Mouse (Mus musculus): ENCODE results near the gene Fhl3.

Fhl3 gene

DNA sequence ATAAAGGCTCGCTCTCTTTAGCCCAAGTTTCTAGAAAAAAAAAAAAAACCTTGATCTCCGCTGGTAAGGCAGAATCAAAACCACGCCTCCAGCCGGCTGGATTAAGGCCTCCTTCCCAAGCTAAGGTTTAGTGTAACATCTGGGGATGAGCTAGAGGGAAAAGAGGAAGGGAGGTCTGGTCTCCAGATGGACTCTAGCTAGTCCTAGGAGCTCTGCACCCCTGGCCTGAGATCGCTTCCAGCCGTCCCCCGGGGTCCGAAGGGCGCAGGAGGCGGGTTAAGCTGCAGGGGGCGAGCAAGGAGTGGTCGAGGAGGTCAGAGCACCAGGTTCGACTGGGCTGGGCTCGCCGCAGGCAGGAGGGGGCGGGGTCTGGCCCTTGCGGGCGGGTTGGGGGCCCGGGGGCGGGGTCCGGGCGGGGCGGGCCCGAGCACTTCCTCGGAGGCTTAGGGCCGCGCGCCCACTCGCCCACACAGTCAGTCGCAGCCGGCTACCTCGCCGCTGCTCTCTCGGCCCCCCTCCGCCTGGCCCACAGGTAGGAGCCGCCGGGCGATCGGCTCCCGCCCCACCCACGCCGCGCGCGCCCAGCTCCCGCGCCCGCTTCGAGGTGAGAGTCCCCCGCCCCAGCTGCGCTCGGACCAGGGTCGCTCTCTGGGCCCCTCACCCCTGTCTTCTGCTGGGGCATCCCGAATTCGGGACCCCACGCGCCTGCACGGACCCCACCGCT, at the start of gene Fhl3:
Fhl3 (plus strand) TSS at position 454 of the 724 bp plus-strand sequence.
- DNase-seq (ENCODE audit: low spot score in 2 of 2) = peak; percentile 37 to 72

DNA sequence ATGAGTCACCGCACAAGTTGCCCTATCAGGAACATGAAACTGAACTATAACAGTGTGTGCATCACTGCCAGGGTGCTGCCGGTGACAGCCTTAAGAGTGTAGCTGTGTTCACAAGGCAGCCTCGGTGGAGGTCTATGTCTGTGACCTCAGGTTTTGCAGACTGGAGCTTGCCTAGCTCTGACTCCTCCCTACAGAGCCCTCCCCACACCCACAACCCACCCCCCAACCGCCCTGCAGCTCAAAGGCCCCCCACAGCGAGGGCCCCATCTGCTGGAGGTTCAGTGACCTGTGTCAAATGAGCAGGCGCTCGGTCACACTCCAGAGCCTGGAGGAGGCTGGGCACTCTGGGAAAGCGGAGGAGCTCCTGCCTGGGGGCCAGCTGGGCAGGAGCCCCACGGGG, 47.6 kb upstream of the Fhl3 start:
- DNase-seq (ENCODE audit: low spot score in 2 of 2) = no peak

DNA sequence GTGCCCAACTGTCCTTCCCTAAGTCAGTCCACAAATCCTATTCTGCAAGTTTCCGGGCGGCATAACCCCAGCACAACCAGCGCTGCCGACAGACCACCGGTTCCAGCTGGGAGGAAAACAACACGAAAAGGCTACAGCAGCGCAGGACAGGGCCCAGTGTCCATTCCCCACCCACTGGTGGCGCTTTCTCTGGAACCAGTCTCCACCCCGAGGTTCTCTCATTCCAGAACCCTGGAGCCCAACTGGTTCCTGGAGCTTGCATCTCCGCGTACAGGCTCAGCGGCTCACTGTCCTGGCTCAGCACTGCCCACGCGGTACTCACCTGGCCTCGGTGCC, 44.0 kb upstream of the Fhl3 start, which contains the start of gene Pou3f1:
Pou3f1 (plus strand) TSS at position 290 of the 336 bp plus-strand sequence.
- DNase-seq (ENCODE audit: low spot score in 2 of 2) = no peak

- peak; percentile 26 to 52 for DNase-seq (ENCODE audit: low spot score in 2 of 2)
Measured at GRCm38 (mm10) chr4:124656854-124657650, 43.4 kb upstream of the Fhl3 start.

DNA sequence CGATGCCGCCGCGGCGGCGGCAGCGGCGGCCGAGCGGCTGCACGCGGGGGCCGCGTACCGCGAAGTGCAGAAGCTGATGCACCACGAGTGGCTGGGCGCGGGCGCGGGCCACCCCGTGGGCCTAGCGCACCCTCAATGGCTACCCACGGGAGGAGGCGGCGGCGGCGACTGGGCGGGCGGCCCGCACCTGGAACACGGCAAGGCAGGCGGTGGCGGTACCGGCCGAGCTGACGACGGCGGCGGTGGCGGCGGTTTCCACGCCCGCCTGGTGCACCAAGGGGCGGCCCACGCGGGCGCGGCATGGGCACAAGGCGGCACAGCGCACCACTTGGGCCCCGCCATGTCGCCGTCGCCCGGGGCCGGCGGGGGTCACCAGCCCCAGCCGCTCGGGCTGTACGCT, 42.7 kb upstream of the Fhl3 start:
- peak in 1 of 2 experiments; percentile 16 for DNase-seq (ENCODE audit: low spot score in 2 of 2)

DNA sequence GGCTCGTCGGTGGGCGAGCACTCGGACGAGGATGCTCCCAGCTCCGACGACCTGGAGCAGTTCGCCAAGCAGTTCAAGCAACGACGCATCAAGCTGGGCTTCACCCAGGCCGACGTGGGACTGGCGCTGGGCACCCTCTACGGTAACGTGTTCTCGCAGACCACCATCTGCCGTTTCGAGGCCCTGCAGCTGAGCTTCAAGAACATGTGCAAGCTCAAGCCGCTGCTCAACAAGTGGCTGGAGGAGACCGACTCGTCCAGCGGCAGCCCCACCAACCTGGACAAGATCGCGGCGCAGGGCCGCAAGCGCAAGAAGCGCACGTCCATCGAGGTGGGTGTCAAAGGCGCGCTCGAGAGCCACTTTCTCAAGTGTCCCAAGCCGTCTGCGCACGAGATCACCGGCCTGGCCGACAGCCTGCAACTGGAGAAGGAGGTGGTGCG, 42.1 kb upstream of the Fhl3 start:
- peak in 1 of 2 experiments; percentile 20 for DNase-seq (ENCODE audit: low spot score in 2 of 2)

DNA sequence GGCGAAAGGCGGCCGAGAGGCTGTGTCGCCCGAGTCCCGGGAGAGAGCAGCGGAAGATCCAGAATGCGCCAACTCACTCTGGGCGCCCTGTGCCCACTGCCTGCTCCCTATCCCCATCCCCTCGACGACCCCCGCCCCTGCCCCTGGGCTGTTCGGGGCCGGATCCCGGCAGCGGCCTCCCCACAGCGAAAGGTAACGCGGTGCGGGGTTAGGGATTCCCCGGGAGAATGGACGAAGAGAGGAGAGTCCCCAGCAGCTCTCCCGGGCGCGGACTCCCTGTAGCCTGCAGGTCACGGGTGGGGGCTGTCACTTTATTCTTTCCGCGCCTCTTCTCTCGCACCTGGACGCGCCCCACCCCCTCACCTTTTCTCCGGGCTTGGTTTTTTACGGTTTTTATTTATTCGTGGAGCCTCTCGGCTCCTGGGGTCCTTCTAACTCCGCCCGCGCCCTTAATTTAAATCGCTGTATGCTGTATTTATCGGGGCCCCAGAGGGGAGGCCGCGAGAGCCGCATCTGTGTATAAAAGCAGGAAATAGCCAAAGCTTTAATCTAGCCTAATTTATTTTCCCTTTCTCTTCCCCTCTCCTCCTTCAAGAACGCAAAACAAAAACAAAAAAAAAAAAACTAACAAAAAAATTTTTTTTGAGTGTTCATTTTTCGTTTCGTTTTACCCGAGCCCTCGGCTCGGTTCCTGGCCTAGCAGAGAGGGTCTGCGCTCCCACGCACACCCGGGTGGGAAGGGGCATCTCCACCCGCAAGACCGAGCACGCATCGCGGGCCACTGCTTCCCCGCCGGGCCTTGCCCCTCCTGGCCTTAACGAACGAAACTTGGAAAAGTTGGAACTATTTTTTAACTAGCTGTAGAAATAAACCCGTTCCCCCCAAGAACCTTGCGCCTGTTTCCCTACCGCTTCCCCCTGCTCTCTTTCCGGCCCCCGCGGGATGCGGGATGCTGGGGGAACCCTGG, 41.0 kb upstream of the Fhl3 start:
- no peak for DNase-seq (ENCODE audit: low spot score in 2 of 2)

- DNase-seq (ENCODE audit: low spot score in 2 of 2) = no peak
Measured at GRCm38 (mm10) chr4:124660603-124661002, 39.9 kb upstream of the Fhl3 start.

DNA sequence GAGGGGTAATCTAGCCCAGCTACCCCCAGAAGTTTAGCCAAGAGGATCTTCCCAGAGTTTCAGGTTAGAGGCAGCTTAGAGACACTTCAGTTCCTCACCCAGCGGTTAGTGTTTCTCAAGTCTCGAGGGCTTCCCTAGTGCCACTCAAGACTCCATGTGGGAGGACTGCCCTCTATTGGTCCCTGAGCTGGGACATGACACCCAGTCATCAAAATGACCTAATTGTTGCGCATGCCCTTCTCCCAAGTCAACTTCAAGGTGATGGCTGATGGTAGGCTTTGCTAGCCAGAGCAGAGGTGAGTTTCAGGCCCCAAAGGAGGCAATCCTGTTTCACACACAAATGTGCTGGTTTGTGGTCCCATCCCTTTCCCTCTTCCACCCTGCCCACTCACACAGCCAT, 37.5 kb upstream of the Fhl3 start:
- no peak for DNase-seq (ENCODE audit: low spot score in 2 of 2)

- DNase-seq (ENCODE audit: low spot score in 2 of 2) = no peak
Measured at GRCm38 (mm10) chr4:124664185-124664584, 36.3 kb upstream of the Fhl3 start.

GRCm38 (mm10) chr4:124664604-124665003, 35.9 kb upstream of the Fhl3 start:
- DNase-seq (ENCODE audit: low spot score in 2 of 2) = no peak

- no peak for DNase-seq (ENCODE audit: low spot score in 2 of 2)
Measured at GRCm38 (mm10) chr4:124667476-124668033, 32.9 kb upstream of the Fhl3 start.

DNA sequence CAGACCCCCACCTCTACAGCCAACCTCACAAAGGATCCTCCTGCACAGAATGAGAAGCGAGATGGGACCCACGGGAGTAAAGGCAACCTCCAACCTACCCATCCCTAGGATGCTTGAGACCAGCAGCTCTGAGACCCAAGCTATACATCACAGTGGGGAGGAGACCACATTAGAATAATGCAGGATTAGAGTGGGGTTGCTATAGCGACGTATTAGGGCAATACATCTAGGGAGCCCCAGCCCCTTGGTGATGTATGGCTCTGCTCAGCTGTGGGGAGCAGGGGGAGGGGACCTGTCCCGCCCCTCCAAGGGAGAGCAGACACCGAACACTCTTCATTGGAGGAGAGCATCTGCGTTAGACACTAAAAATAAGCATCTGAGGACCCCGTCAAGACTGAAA, 32.4 kb upstream of the Fhl3 start:
- DNase-seq (ENCODE audit: low spot score in 2 of 2) = no peak

GRCm38 (mm10) chr4:124670232-124670631, 30.3 kb upstream of the Fhl3 start:
- DNase-seq (ENCODE audit: low spot score in 2 of 2) = no peak

- DNase-seq (ENCODE audit: low spot score in 2 of 2) = no peak
Measured at GRCm38 (mm10) chr4:124671583-124671982, 28.9 kb upstream of the Fhl3 start.

DNA sequence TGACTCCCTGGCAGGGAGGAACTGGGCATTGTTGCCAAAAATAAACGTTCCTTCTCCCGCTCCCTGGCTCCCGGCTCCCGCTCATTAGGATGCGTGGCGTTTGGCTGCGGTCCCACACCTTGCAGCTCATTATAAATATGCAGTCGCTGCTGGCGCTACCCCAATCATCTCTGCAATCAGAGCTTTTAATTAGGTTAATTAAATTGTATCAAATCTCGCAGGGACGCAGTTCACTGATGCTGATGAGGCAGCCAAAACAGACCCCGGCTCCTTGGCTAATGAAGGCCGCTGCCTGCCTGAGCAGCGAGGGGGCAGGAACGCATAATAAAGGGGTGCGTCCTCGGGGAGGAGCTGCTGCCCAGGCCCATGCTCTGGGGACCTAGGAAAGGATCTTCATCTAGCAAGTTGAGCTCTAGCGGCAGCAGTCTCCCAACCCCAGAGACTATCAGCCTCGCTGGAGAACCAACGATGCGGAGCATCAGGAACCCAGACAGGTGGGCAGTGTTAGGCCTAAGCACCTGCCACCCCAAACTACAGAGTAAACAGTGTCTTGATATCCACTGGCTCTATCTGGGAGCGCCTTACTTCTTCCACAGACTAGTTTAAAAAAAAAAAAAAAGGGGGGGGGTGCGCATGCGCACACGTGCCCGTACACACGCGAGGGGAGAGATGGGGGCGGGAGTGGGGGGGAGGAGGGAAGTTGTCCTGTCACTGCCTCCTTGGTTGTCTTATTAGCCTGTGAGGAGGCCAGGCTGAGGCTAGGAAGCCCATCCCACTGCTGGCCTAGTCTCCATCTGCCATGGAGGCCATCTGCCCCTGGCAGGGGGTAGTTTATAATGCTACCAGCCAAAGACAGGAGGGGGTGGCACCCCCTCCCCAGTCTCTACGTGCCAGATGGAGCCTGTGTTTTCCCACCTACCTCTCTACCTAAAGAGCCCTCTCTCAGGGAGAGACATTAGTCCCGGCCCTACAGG, 27.9 kb upstream of the Fhl3 start:
- no peak for DNase-seq (ENCODE audit: low spot score in 2 of 2)

GRCm38 (mm10) chr4:124674334-124675032, 26.0 kb upstream of the Fhl3 start:
- DNase-seq (ENCODE audit: low spot score in 2 of 2) = no peak

DNA sequence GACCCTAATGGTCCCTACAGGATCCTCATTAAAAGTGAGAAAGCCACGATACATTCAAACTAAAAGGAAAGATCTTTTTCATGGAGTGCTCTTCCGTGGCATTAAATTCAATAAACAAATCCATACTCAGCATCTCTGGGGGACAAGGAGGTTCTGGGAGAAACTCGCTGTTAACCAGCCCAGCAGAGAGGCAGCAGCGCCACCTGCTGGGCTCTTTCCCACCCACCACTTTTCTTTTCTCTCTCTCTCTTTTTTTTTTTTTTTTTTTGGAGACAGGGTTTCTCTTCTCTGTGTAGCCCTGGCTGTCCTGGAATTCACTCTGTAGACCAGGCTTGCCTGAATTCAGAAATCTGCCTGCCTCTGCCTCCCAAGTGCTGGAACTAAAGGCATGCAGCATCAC, 25.5 kb upstream of the Fhl3 start:
- peak; percentile 25 to 72 for DNase-seq (ENCODE audit: low spot score in 2 of 2)

- DNase-seq (ENCODE audit: low spot score in 2 of 2) = no peak
Measured at GRCm38 (mm10) chr4:124675958-124676357, 24.5 kb upstream of the Fhl3 start.

GRCm38 (mm10) chr4:124682270-124682669, 18.2 kb upstream of the Fhl3 start:
- no peak for DNase-seq (ENCODE audit: low spot score in 2 of 2)
